Mouse (Mus musculus) kidney, adult 2 months (tissue): ENCODE measurements around the gene Cfap44. TPM values are rescaled to one million over a fixed set of nuclear protein-coding genes. Genes with fewer than 3 reads are reported as not detected.
A peak's percentile ranks its signal among the peaks of the same experiment; 100 is the strongest.

Experiments
- DNase-seq: peaks from one replicate; pipeline ENCODE4 v3.0.0; 2021
- H3K27ac ChIP-seq: fragments of 200-500 bp; 2 replicates; pipeline ENCODE4 v1.5.1; 2012; ENCODE audit warnings: low read depth, low read length, control low read depth, inconsistent platforms; ENCODE audit not compliant: insufficient read depth
- H3K27me3 ChIP-seq: fragments of 200-500 bp; replicated peaks from 2 replicates; pipeline ENCODE4 v1.6.1; 2012; ENCODE audit warnings: mild to moderate bottlenecking, moderate library complexity, low read length, inconsistent platforms; ENCODE audit not compliant: control insufficient read depth, insufficient read depth
- H3K36me3 ChIP-seq: fragments of 200-500 bp; 2 replicates; pipeline ENCODE4 v1.6.1; 2012; ENCODE audit warnings: mild to moderate bottlenecking, moderate library complexity, low read length, inconsistent platforms; ENCODE audit not compliant: control insufficient read depth, insufficient read depth
- H3K4me1 ChIP-seq: fragments of 200-500 bp; 2 replicates; pipeline ENCODE4 v1.6.1; 2011; ENCODE audit warnings: low read length; ENCODE audit not compliant: control insufficient read depth, insufficient read depth
- H3K4me3 ChIP-seq: fragments of 200-500 bp; 2 replicates; pipeline ENCODE4 v1.5.1; 2011; ENCODE audit warnings: mild to moderate bottlenecking, low read depth, low read length, control low read depth; ENCODE audit not compliant: insufficient read depth
- CTCF ChIP-seq: fragments of 200-500 bp; conservative IDR thresholded peaks from 2 replicates; pipeline ENCODE4 v1.5.1; 2011; ENCODE audit warnings: low read depth, mild to moderate bottlenecking, control low read depth, low read length, moderate library complexity, mixed read lengths; ENCODE audit not compliant: insufficient read depth, insufficient read length
- POLR2A ChIP-seq: fragments of 200-500 bp; IDR thresholded peaks from one replicate; pipeline ENCODE4 v1.6.1; 2011; ENCODE audit warnings: low read depth, low read length, control low read depth
- WGBS: fragments of 180-500 bp; shearing (Covaris S2); methylation state at CpG from one replicate; pipeline ENCODE4 v1.1.7; 2018; 5-methylcytosine and 5-hydroxymethylcytosine counted together
- polyA plus RNA-seq: library from polyadenylated mRNA; depleted of rRNA; stranded (reverse); fragments of >200 nt; gene quantifications from 2 replicates; pipeline ENCODE4 v1.2.3, GENCODE M21; 2012

The Cfap44 gene
- polyA plus RNA-seq, 1 experiment = 0.03 TPM

DNA sequence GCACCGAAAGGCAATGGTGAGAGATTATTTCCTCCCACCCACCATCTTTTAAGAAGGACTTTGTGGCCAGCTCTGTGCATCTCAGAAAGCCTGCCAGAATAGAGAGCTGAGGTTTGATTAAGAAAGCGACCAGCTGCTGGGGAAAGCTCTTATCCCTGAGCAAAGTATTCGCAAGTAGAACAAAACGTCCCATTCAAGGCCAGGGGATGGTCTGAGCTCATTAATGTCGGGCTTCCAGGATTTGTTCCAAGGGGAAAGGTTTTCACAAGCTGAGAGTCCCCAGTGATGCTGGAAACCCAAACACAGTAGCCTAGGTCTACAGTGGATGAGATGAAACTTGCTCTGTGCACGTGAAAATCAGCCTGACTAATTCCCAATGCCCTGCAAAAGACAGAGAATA, 99.3 kb downstream of the Cfap44 start:
- H3K4me3 ChIP-seq = no peak overlapping the region
- peak; percentile 29 for DNase-seq
- 0 out of 2 replicates have a peak, but pooled peaks cover 3% of the 10 kb centered on the region for H3K4me1 ChIP-seq
- H3K27me3 ChIP-seq = no peaks in the 10 kb centered on the region
- no peaks in the 10 kb centered on the region for H3K36me3 ChIP-seq
- TF ChIP-seq CTCF = no peak
- no peak for TF ChIP-seq POLR2A
- peak overlapping the region; percentile 27; the same call in 1 of the 2 replicates for H3K27ac ChIP-seq
- 56% methylated on average over 6 of the region's 6 CpGs for WGBS

DNA sequence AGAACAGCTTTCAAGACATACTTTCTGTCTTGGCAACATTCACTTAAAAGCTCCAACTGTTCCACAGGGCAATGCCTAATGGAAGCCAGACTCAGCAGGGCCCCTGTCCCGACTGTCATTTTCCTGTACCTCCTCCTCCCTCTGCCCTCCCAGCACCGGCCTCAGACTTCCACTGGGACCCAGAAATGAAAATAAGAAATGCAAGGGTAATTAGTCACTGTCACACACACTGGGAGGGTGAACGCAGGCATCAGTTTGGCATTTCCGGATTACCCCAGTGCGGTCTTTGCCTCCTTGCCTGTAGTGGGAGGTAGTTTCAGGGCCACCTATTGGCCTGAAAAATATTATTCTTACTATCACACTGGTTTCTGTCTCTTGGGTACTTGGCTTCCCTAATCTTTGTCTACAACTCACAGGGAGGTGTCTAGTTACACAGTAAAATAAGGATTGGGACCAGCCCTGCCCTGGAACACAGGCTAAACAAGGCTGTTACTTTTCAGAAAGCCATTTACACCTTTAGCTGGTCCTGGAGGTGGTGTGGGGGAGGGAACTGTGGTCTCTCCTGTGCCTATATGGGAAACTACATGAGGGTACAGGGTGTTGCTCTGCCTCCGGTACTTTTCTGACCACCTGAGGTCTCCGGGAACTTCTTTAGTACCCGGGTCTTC, 100.0 kb downstream of the Cfap44 start:
- H3K4me3 ChIP-seq = no peak overlapping the region
- DNase-seq = peak; percentile 68
- TF ChIP-seq CTCF (no peak), POLR2A (no peak)
- no peaks in the 10 kb centered on the region for H3K36me3 ChIP-seq
- peak overlapping the region; percentile 70 for H3K27ac ChIP-seq
- 0 out of 2 replicates have a peak, but pooled peaks cover 3% of the 10 kb centered on the region for H3K4me1 ChIP-seq
- WGBS = 40% methylated on average over 8 of the region's 8 CpGs
- H3K27me3 ChIP-seq = no peaks in the 10 kb centered on the region

DNA sequence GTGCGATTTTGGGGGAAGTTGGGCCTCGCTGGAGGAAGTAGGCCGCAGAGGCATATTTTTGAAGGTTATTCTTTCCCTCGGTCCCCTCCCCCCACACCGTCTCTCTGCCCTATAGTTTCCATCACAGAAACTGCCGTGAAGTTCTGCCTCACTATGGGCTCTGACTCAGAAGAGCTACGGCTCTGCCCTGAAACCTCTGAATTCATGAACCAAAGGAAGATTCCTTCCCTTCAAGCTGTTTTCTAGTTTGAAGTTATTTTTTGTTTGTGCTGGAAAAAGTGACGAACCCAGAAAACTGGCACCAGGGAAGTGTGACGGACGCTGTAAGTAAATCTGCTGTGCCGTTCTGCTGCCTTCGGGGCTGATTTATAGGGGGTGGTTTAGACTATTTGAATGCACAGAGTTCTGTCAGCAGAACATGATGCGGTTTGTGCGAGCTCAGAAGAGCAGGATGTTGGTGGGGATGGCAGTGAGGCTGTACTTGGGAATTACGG, 102.4 kb downstream of the Cfap44 start:
- no peak overlapping the region for H3K4me3 ChIP-seq
- DNase-seq = no peak
- 0 out of 2 replicates have a peak, but pooled peaks cover 3% of the 10 kb centered on the region for H3K4me1 ChIP-seq
- no peaks in the 10 kb centered on the region for H3K36me3 ChIP-seq
- H3K27ac ChIP-seq = no peak overlapping the region
- TF ChIP-seq POLR2A (no peak), CTCF (no peak)
- no peaks in the 10 kb centered on the region for H3K27me3 ChIP-seq
- 66% methylated on average over 15 of the region's 15 CpGs for WGBS

DNA sequence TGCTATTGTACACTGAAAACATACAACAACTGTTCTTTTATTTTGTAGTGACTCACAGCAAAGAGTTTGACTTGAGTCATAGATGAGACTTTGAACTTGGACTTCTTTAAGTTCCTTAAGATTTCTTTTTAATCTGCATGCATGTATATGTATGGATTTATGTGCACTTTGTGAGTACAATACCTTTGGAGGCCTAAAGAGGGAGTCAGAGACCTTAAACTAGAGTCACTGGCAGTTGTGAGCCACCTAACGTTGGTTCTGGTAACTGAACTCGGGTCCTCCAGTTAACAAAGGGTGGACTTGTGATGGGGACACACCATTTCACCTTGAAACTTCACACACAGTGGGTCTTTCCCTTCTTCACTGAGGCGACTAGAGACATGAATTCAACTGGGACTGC, 103.9 kb downstream of the Cfap44 start:
- Histone ChIP-seq H3K36me3 (no peaks in the 10 kb centered on the region), H3K4me3 (no peak overlapping the region), H3K27me3 (no peaks in the 10 kb centered on the region), H3K27ac (no peak overlapping the region), H3K4me1 (0 out of 2 replicates have a peak, but pooled peaks cover 3% of the 10 kb centered on the region)
- TF ChIP-seq CTCF = no peak
- no peak for TF ChIP-seq POLR2A
- no peak for DNase-seq
- WGBS = 93% methylated on average over 3 of the region's 3 CpGs

DNA sequence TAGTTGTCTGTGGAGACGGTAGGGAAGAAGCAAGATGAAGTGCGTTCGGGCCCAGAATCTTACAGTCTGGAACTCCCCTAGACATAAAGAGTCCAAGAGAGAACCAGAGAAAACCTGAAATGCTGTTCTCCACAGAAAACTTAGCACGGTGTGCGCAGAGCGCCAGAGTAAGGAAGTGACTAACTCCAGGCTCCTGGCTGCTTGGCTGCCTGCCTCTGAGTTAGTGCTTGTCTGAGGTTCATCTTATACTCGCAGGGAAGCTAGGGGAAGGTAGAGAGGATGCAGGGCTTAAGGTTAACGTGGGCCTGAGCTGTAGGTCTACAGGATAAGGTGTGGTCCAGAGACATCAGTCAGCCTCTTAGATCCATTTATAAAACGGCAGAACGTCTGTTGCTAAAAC, 107.2 kb downstream of the Cfap44 start:
- no peaks in the 10 kb centered on the region for H3K27me3 ChIP-seq
- no peaks in the 10 kb centered on the region for H3K4me1 ChIP-seq
- WGBS = 89% methylated on average over 10 of the region's 10 CpGs
- no peak for DNase-seq
- H3K4me3 ChIP-seq = no peak overlapping the region
- no peak for TF ChIP-seq CTCF
- no peak for TF ChIP-seq POLR2A
- no peaks in the 10 kb centered on the region for H3K36me3 ChIP-seq
- H3K27ac ChIP-seq = no peak overlapping the region

DNA sequence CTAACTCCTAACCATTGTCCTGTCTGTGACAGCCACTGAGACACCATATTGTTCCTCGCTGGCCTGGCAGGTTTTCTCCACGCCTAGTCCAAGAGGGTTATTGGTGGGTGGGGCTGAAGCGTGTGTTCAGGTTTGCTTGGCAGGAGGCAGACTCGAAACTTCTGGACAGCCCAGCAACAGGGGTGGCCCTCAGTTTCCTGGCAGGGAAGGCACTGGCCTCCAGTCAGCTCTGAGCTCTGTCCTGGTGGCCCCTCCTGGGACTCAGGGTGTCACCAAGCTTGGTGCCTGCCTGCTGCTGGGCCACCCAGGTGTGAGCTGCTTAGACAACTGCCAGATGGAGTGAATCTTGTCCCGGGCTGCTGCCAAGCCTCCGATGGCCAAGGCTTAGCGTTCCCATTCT, 107.7 kb downstream of the Cfap44 start:
- DNase-seq = no peak
- H3K4me3 ChIP-seq = no peak overlapping the region
- H3K4me1 ChIP-seq = no peaks in the 10 kb centered on the region
- H3K36me3 ChIP-seq = no peaks in the 10 kb centered on the region
- WGBS = 79% methylated on average over 7 of the region's 7 CpGs
- H3K27ac ChIP-seq = no peak overlapping the region
- H3K27me3 ChIP-seq = no peaks in the 10 kb centered on the region
- no peak for TF ChIP-seq POLR2A
- TF ChIP-seq CTCF = no peak

DNA sequence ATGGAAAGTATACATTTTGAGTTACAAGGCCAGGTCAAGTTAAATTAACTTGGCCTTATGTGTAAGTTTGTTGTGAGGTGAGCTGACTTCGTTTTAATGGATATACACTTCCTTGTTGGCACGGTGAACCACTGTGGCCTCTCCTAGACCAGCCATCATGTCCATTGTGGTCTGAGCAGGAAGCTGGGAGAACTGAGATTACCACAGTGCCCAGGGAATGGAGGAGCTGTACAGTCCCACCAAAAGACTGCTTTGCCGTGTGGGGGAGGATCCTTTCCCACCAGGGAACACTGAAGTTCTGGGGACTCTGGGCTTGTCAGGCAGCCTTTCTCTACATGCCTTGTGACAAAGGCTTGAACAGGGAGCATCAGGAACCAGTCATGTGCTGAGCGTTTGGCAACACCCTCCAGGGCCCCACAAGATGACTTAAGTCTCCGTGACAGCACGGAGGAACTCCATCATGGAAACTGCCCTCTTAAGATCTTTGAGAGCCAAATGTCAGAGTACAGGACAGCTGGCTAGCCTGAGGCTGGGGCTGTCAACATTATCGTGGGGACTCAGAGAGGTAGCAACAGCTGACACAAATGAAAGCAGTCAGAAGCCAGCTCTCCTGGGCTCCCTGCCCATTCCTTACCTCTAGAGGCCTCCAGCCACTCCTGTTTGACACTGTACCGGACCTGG, 108.4 kb downstream of the Cfap44 start:
- Histone ChIP-seq H3K4me1 (no peaks in the 10 kb centered on the region), H3K4me3 (no peak overlapping the region), H3K36me3 (no peaks in the 10 kb centered on the region), H3K27me3 (no peaks in the 10 kb centered on the region), H3K27ac (no peak overlapping the region)
- TF ChIP-seq POLR2A = no peak
- no peak for TF ChIP-seq CTCF
- WGBS = 66% methylated on average over 8 of the region's 8 CpGs
- no peak for DNase-seq
